Comparison of ENCODE assay signal across 10 mouse cellular contexts in the genomic region with DNA sequence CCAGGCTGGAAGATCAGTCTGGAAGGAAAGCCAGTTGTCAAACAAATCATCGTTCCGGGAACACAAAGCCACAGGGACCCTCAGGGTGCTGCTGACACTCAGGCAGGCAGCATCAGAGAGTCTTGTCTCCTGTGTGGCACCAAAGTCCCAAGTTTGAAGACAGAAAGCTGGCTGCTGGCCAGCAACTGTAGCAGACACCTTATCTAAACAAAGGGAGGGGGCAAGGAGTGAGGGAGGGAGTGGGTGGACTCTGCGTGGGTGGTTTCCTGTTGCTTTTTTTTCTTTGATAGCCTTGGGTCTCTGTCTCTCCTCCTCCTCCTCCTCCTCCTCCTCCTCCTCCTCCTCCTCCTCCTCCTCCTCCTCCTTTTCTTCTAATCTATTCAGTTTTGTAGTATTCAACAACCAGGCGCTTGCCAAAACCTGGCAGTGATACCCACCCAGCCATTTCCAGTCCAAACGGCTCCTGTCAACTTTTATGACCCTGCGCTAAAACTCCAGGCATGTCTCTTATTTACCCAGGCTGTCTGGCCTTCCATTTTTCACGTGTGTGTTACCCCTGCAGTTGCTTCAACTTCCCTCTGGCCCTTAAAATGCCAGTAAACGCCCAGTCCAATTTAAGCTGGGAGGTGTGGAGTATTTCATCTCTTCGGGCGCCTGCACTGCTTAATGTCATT.
A peak's percentile ranks its signal among the peaks of the same experiment; 100 is the strongest.
DNase-seq lines count a peak whose midpoint lies in the region; ATAC-seq and TF ChIP-seq lines count a peak whose summit lies in the region.
"Had no signal": no experiment of that assay in that cellular context is flagged by ENCODE, and none has a peak within 500 bp of the region (broad histone marks: within the 10 kb centered on the region; RNA-seq: fewer than 3 reads in every experiment).

No protein-coding gene starts in this region.

- H3K4me3 ChIP-seq in liver, postnatal 0 days (ENCODE audit: low read depth, low read length), result no peak overlapping the region
- H3K4me3 ChIP-seq in liver, embryonic 12.5 days, result no peak overlapping the region
- H3K4me3 ChIP-seq in limb, embryonic 11.5 days (ENCODE audit: low read depth, low read length), result no peak overlapping the region
- H3K4me3 ChIP-seq: limb, embryonic 12.5 days had no signal

- WGBS in liver, postnatal 0 days (ENCODE audit: insufficient replicate concordance), result 52% methylated on average over 10 of the region's 10 CpGs
- 38% methylated on average over 8 of the region's 10 CpGs for WGBS in liver, embryonic 12.5 days (ENCODE audit: insufficient replicate concordance)
- 30% methylated on average over 10 of the region's 10 CpGs for WGBS in limb, embryonic 11.5 days

- no peak overlapping the region for H3K9ac ChIP-seq in liver, postnatal 0 days (replicated peaks)
- H3K9ac ChIP-seq in liver, embryonic 12.5 days, result no peak overlapping the region
- H3K9ac ChIP-seq in limb, embryonic 11.5 days (ENCODE audit: low read length), result no peak overlapping the region
- H3K9ac ChIP-seq: limb, embryonic 12.5 days had no signal

- TF ChIP-seq CTCF in liver, postnatal 0 days (IDR thresholded peaks at IDR 0.05; ENCODE audit: low read depth), result no peak

- no peak for TF ChIP-seq EP300 in liver, postnatal 0 days (IDR thresholded peaks at IDR 0.05; ENCODE audit: low read depth)

- H3K27ac ChIP-seq in liver, postnatal 0 days (ENCODE audit: low read depth), result no peak overlapping the region
- H3K27ac ChIP-seq in liver, embryonic 12.5 days, result no peak overlapping the region
- H3K27ac ChIP-seq in limb, embryonic 11.5 days (replicated peaks; ENCODE audit: low read depth, low read length), result no peak overlapping the region
- H3K27ac ChIP-seq: limb, embryonic 12.5 days had no signal

- H3K4me2 ChIP-seq in liver, postnatal 0 days (ENCODE audit: low read depth, low read length), result no peak overlapping the region
- H3K4me2 ChIP-seq in liver, embryonic 12.5 days, result no peak overlapping the region
- no peak overlapping the region for H3K4me2 ChIP-seq in limb, embryonic 11.5 days (ENCODE audit: low read depth, severe bottlenecking)
- H3K4me2 ChIP-seq: limb, embryonic 12.5 days had no signal

- no peak for ATAC-seq in liver, postnatal 0 days
- ATAC-seq in liver, embryonic 12.5 days, result no peak
- ATAC-seq in limb, embryonic 11.5 days (ENCODE audit: insufficient number of reproducible peaks, low FRiP score, low TSS enrichment, low read depth), result no peak

- H3K4me1 ChIP-seq in liver, postnatal 0 days (ENCODE audit: insufficient read depth), result no peaks in the 10 kb centered on the region
- peaks cover 8% of the 10 kb centered on the region for H3K4me1 ChIP-seq in liver, embryonic 12.5 days
- no peaks in the 10 kb centered on the region for H3K4me1 ChIP-seq in limb, embryonic 11.5 days (ENCODE audit: control insufficient read depth, insufficient read depth, low read length)

- no peaks in the 10 kb centered on the region for H3K9me3 ChIP-seq in liver, postnatal 0 days (ENCODE audit: low read length)
- no peaks in the 10 kb centered on the region for H3K9me3 ChIP-seq in liver, embryonic 12.5 days (replicated peaks)
- no peaks in the 10 kb centered on the region for H3K9me3 ChIP-seq in limb, embryonic 11.5 days (ENCODE audit: control insufficient read depth, low read length)
- H3K9me3 ChIP-seq: limb, embryonic 12.5 days had no signal

- no peaks in the 10 kb centered on the region; the same call in 1 of the 2 replicates for H3K27me3 ChIP-seq in liver, postnatal 0 days (ENCODE audit: insufficient read depth, low read length)
- peaks cover 34% of the 10 kb centered on the region; the same call in 1 of the 2 replicates for H3K27me3 ChIP-seq in liver, embryonic 12.5 days (replicated peaks)
- H3K27me3 ChIP-seq in limb, embryonic 11.5 days (ENCODE audit: control insufficient read depth, insufficient read depth, low read length), result peaks cover 2% of the 10 kb centered on the region

- peak; percentile 18 for DNase-seq in embryo, embryonic 11 days
- no peak for DNase-seq in embryo, embryonic 10 days (ENCODE audit: low spot score)
- peak; percentile 17 for DNase-seq in liver, postnatal 0 days
- peak; percentile 6 to 17 for DNase-seq in B cell, adult 2 months
- DNase-seq in limb, embryonic 11.5 days (ENCODE audit: low spot score), result peak; percentile 23
- no peak for DNase-seq in layer of hippocampus, postnatal 25 days (ENCODE audit: extremely low spot score in 1 of 2, low spot score in 1 of 2)
- no peak for DNase-seq in layer of hippocampus, adult 8-10 months (ENCODE audit: low spot score in 2 of 2)
- DNase-seq: cerebellum, adult 11-12 months had no signal

- no peaks in the 10 kb centered on the region for H3K36me3 ChIP-seq in liver, postnatal 0 days (replicated peaks; ENCODE audit: insufficient read depth, low read length)
- H3K36me3 ChIP-seq in liver, embryonic 12.5 days, result no peaks in the 10 kb centered on the region
- H3K36me3 ChIP-seq in limb, embryonic 11.5 days (ENCODE audit: control insufficient read depth, insufficient read depth, low read length), result no peaks in the 10 kb centered on the region
- H3K36me3 ChIP-seq: limb, embryonic 12.5 days had no signal

Comparison
In these comparisons a context has a peak if more than half of its experiments do, and no peak if none do; other contexts are left out.
1. DNase-seq: peak in embryo, embryonic 11 days (single experiment), liver, postnatal 0 days (single experiment), B cell, adult 2 months (2 of 2) and limb, embryonic 11.5 days (single experiment); none in embryo, embryonic 10 days (single experiment), layer of hippocampus, postnatal 25 days (0 of 2) and layer of hippocampus, adult 8-10 months (0 of 2).